Mouse (Mus musculus) heart, embryonic 14.5 days (tissue): ENCODE measurements at regions not wholly inside any gene's neighbourhood (a gene's known extent, or its start where the extent isn't known, plus 50 kb on each side); places are given as distances from the start of the nearest gene placed in this dataset. TPM values are rescaled to one million over a fixed set of nuclear protein-coding genes. Genes with fewer than 3 reads are reported as not detected.

Experiments
- ATAC-seq: fragments of 200-750 bp; cut with Nextera tagmentation; 2 replicates; pipeline ENCODE4 v1.8.0; 2017; ENCODE audit warnings: low read depth, moderate TSS enrichment; ENCODE audit not compliant: insufficient number of reproducible peaks, insufficient read depth, low FRiP score
- H3K27ac ChIP-seq, 2 experiments: fragments of 200-500 bp in 1 of 2; fragments of 300-500 bp in 1 of 2; sonication (generic) in 1 of 2; replicated peaks in 1 of 2; 2 replicates each; pipeline ENCODE4 v1.5.1; 2012 to 2014; ENCODE audit warnings: low read depth in 2 of 2, low read length in 2 of 2, control low read depth in 1 of 2, mild to moderate bottlenecking in 1 of 2, mixed read lengths in 1 of 2; ENCODE audit not compliant: control insufficient read depth in 1 of 2, insufficient read depth in 1 of 2
- H3K27me3 ChIP-seq: fragments of 300-500 bp; sonication (generic); 2 replicates; pipeline ENCODE4 v1.6.1; 2014; ENCODE audit warnings: mild to moderate bottlenecking, low read length, control low read depth; ENCODE audit not compliant: control insufficient read depth, insufficient read depth
- H3K36me3 ChIP-seq: fragments of 300-500 bp; sonication (generic); 2 replicates; pipeline ENCODE4 v1.6.1; 2014; ENCODE audit warnings: mild to moderate bottlenecking, control low read depth, low read length, mixed read lengths; ENCODE audit not compliant: control insufficient read depth, insufficient read depth
- H3K4me1 ChIP-seq, 2 experiments: fragments of 200-500 bp in 1 of 2; fragments of 300-500 bp in 1 of 2; sonication (generic) in 1 of 2; 2 replicates each; pipeline ENCODE4 v1.6.1; 2012 to 2014; ENCODE audit warnings: low read length in 2 of 2, control low read depth in 1 of 2, mixed read lengths in 1 of 2; ENCODE audit not compliant: control insufficient read depth in 2 of 2, insufficient read depth in 2 of 2
- H3K4me2 ChIP-seq: fragments of 300-500 bp; sonication (generic); 2 replicates; pipeline ENCODE4 v1.6.1; 2014; ENCODE audit warnings: mild to moderate bottlenecking, low read length
- H3K4me3 ChIP-seq, 2 experiments: fragments of 200-500 bp in 1 of 2; fragments of 300-500 bp in 1 of 2; sonication (generic) in 1 of 2; 2 replicates each; pipeline ENCODE4 v1.5.1; 2012 to 2014; ENCODE audit warnings: low read length in 2 of 2, mild to moderate bottlenecking in 2 of 2, control low read depth in 1 of 2, low read depth in 1 of 2, moderate library complexity in 1 of 2; ENCODE audit not compliant: control insufficient read depth in 1 of 2, insufficient read depth in 1 of 2
- H3K9ac ChIP-seq: fragments of 300-500 bp; sonication (generic); 2 replicates; pipeline ENCODE4 v1.6.1; 2014; ENCODE audit warnings: mild to moderate bottlenecking, low read length
- H3K9me3 ChIP-seq: fragments of 300-500 bp; sonication (generic); 2 replicates; pipeline ENCODE4 v1.6.1; 2016; ENCODE audit warnings: low read length, control low read depth; ENCODE audit not compliant: control insufficient read depth
- WGBS: fragments of 180-500 bp; shearing (Covaris S2); extraction: QIAGEN DNeasy Blood & Tissue Kit; methylation state at CpG from one replicate; pipeline ENCODE4 v1.1.7; 2014; 5-methylcytosine and 5-hydroxymethylcytosine counted together
- microRNA-seq: library from miRNA; unstranded; fragments of <30 nt; microRNA quantifications from one replicate; pipeline ENCODE4, GENCODE M21; 2016

- Histone ChIP-seq H3K9ac (no peak overlapping the region), H3K4me2 (no peak overlapping the region), H3K4me3 (no peak overlapping the region), H3K27ac (no peak overlapping the region), H3K27me3 (no peaks in the 10 kb centered on the region), H3K4me1 (no peaks in the 10 kb centered on the region), H3K36me3 (no peaks in the 10 kb centered on the region), H3K9me3 (no peaks in the 10 kb centered on the region)
- ATAC-seq: no peak
Observed at GRCm38 (mm10) chrX:166886417-166886816, 300.9 kb upstream of the Egfl6 start.

GRCm38 (mm10) chrX:166869515-166869914 lies 284.0 kb upstream of the Egfl6 start:
- no peaks in the 10 kb centered on the region for H3K36me3 ChIP-seq
- no peak overlapping the region for H3K27ac ChIP-seq
- ATAC-seq: no peak
- no peaks in the 10 kb centered on the region for H3K27me3 ChIP-seq
- H3K4me1 ChIP-seq: no peaks in the 10 kb centered on the region
- no peak overlapping the region for H3K9ac ChIP-seq
- no peaks in the 10 kb centered on the region for H3K9me3 ChIP-seq
- H3K4me2 ChIP-seq: no peak overlapping the region
- no peak overlapping the region for H3K4me3 ChIP-seq
- WGBS: 75% methylated on average over 5 of the region's 5 CpGs

- Histone ChIP-seq H3K4me2 (no peak overlapping the region), H3K9ac (no peak overlapping the region), H3K36me3 (no peaks in the 10 kb centered on the region), H3K9me3 (no peaks in the 10 kb centered on the region), H3K4me1 (no peaks in the 10 kb centered on the region), H3K4me3 (no peak overlapping the region), H3K27ac (no peak overlapping the region), H3K27me3 (no peaks in the 10 kb centered on the region)
- WGBS: 68% methylated on average over 2 of the region's 2 CpGs
- no peak for ATAC-seq
Observed at GRCm38 (mm10) chrX:166867692-166868091, 282.2 kb upstream of the Egfl6 start.

Small RNA genes lying in the stretch of these regions (microRNA-seq; reads per million reads assigned to microRNA genes)
- not detected for gene Gm22368
- gene Gm44376: not detected
